7 mouse cellular contexts compared by ENCODE assay signal in the genomic region with DNA sequence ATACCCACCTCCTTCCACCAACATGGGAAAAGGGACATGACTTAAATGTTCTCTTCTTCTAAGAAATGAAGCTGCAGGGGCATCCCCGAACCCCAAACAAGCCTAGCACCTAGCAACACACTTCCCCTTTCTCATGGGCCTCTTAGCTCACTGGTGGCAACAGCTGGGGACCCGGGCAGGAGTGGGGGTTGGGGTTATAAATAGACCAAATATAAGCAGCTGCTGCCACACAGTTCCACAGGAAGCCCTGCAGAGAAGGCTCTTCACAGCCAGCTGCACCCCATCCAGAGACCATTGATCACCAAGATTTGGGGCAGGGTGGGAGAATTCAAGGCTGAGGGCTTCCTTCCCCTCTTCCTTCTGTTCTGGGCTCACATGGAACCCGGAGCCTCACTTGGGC. TPM values are rescaled to one million over a fixed set of nuclear protein-coding genes. Genes with fewer than 3 reads are reported as not detected.
DNase-seq lines count a peak whose midpoint lies in the region; ATAC-seq and TF ChIP-seq lines count a peak whose summit lies in the region.

No protein-coding gene starts in this region.

- DNase-seq in A20 (ENCODE audit: low read depth, low spot score): peak; percentile 96
- DNase-seq in G1E (ENCODE audit: low spot score): peak; percentile 90
- no peak for DNase-seq in liver, embryonic 13.5 days
- no peak for DNase-seq in cerebellum, adult 18-20 months
- DNase-seq in adrenal gland, postnatal 4 days (ENCODE audit: low spot score in 2 of 2): no peak

- peaks cover 3% of the 10 kb centered on the region for H3K36me3 ChIP-seq in G1E (replicated peaks)
- H3K36me3 ChIP-seq in heart, embryonic 12.5 days: no peaks in the 10 kb centered on the region
- no peaks in the 10 kb centered on the region for H3K36me3 ChIP-seq in liver, embryonic 13.5 days

- H3K4me1 ChIP-seq in G1E (ENCODE audit: insufficient read depth, low read depth, low read length): peaks cover 57% of the 10 kb centered on the region
- peaks cover 21% of the 10 kb centered on the region for H3K4me1 ChIP-seq in heart, embryonic 12.5 days (replicated peaks)
- H3K4me1 ChIP-seq in liver, embryonic 13.5 days (replicated peaks): peaks cover 16% of the 10 kb centered on the region

- peak overlapping the region; percentile 88 for H3K27ac ChIP-seq in heart, embryonic 12.5 days (ENCODE audit: poor library complexity, severe bottlenecking)
- no peak overlapping the region for H3K27ac ChIP-seq in liver, embryonic 13.5 days

- no peak for TF ChIP-seq CTCF in G1E (IDR thresholded peaks at IDR 0.05; ENCODE audit: low read depth, low read length)

- peak; percentile 89 for ATAC-seq in G1E (ENCODE audit: extremely low read depth, insufficient number of reproducible peaks, low FRiP score, poor library complexity, severe bottlenecking)
- 0 out of 2 replicates have a peak, but pooled peaks have one; percentile 29 for ATAC-seq in heart, embryonic 12.5 days (ENCODE audit: insufficient number of reproducible peaks, low FRiP score)
- peak; percentile 51; the same call in 1 of the 2 replicates for ATAC-seq in liver, embryonic 13.5 days (ENCODE audit: low read depth)
- ATAC-seq in neutrophil, adult 5-6 weeks (ENCODE audit: extremely low read depth, insufficient number of reproducible peaks, low FRiP score, poor library complexity, severe bottlenecking): peak; percentile 84

- H3K27me3 ChIP-seq in G1E (ENCODE audit: insufficient read depth, low read length): no peaks in the 10 kb centered on the region
- no peaks in the 10 kb centered on the region for H3K27me3 ChIP-seq in heart, embryonic 12.5 days (replicated peaks)
- H3K27me3 ChIP-seq in liver, embryonic 13.5 days: peaks cover 26% of the 10 kb centered on the region

- no peak overlapping the region for H3K9ac ChIP-seq in heart, embryonic 12.5 days
- H3K9ac ChIP-seq in liver, embryonic 13.5 days: no peak overlapping the region

- H3K9me3 ChIP-seq in G1E (replicated peaks): no peaks in the 10 kb centered on the region
- H3K9me3 ChIP-seq in heart, embryonic 12.5 days (replicated peaks): no peaks in the 10 kb centered on the region
- no peaks in the 10 kb centered on the region for H3K9me3 ChIP-seq in liver, embryonic 13.5 days (replicated peaks)

- H3K4me2 ChIP-seq in heart, embryonic 12.5 days: peak overlapping the region; percentile 85
- H3K4me2 ChIP-seq in liver, embryonic 13.5 days: peak overlapping the region; percentile 58; the same call in 1 of the 2 replicates

- peak overlapping the region; percentile 68; the same call in 1 of the 2 replicates for H3K4me3 ChIP-seq in G1E (ENCODE audit: low read depth, low read length)
- H3K4me3 ChIP-seq in heart, embryonic 12.5 days: no peak overlapping the region
- no peak overlapping the region for H3K4me3 ChIP-seq in liver, embryonic 13.5 days (replicated peaks)

- WGBS in heart, embryonic 12.5 days: 41% methylated on average over 3 of the region's 3 CpGs
- 12% methylated on average over 3 of the region's 3 CpGs for WGBS in liver, embryonic 13.5 days (ENCODE audit: insufficient replicate concordance)

RNA-seq across cellular contexts. Expression of a gene that starts 7.6 kb away (rescaled TPM):
- total RNA-seq in G1E (2014; fragmentation: Nextera tagmentation) (223 and 228 TPM in 2 replicates), G1E (2017) (405 and 468 TPM in 2 replicates)
- 69.3 and 92.9 TPM in 2 replicates for polyA plus RNA-seq in G1E (2012)
- polyA plus RNA-seq in heart, embryonic 12.5 days (2016; fragmentation: Nextera tagmentation; extraction: Ambion mirVana): 26.2 and 29.2 TPM in 2 replicates
- polyA plus RNA-seq in liver, embryonic 13.5 days (2015; fragmentation: Nextera tagmentation; extraction: Ambion mirVana): 8.9 and 11.1 TPM in 2 replicates
- total RNA-seq in neutrophil, adult 5-6 weeks (2017): 1,105 and 1,130 TPM in 2 replicates
- 10 to 100 TPM; 48.6 to 49.8 TPM for total RNA-seq in adrenal gland, postnatal 4 days (2021)

RNA-seq across cellular contexts. Expression of a gene that starts 33.7 kb away (rescaled TPM):
- 101 and 141 TPM in 2 replicates for total RNA-seq in G1E (2014; fragmentation: Nextera tagmentation)
- 226 and 266 TPM in 2 replicates for total RNA-seq in G1E (2017)
- 58.0 and 77.5 TPM in 2 replicates for polyA plus RNA-seq in G1E (2012)
- polyA plus RNA-seq in heart, embryonic 12.5 days (2016; fragmentation: Nextera tagmentation; extraction: Ambion mirVana): 117 and 128 TPM in 2 replicates
- 291 and 294 TPM in 2 replicates for polyA plus RNA-seq in liver, embryonic 13.5 days (2015; fragmentation: Nextera tagmentation; extraction: Ambion mirVana)
- 47.5 and 56.8 TPM in 2 replicates for total RNA-seq in neutrophil, adult 5-6 weeks (2017)
- total RNA-seq in adrenal gland, postnatal 4 days (2021): 10 to 100 TPM; 41.5 to 42.2 TPM

RNA-seq across cellular contexts. Expression of a gene that starts 49.7 kb away (rescaled TPM):
- 104 and 109 TPM in 2 replicates for total RNA-seq in G1E (2014; fragmentation: Nextera tagmentation)
- total RNA-seq in G1E (2017): 89.4 and 116 TPM in 2 replicates
- polyA plus RNA-seq in G1E (2012): 150 and 153 TPM in 2 replicates
- 24.4 and 28.7 TPM in 2 replicates for polyA plus RNA-seq in heart, embryonic 12.5 days (2016; fragmentation: Nextera tagmentation; extraction: Ambion mirVana)
- 11.5 and 11.8 TPM in 2 replicates for polyA plus RNA-seq in liver, embryonic 13.5 days (2015; fragmentation: Nextera tagmentation; extraction: Ambion mirVana)
- 321 and 387 TPM in 2 replicates for total RNA-seq in neutrophil, adult 5-6 weeks (2017)
- total RNA-seq in adrenal gland, postnatal 4 days (2021): 100 to 1,000 TPM; 115 to 120 TPM

Comparison
In these comparisons a context has a peak if more than half of its experiments do, and no peak if none do; other contexts are left out.
1. DNase-seq: peak in A20 (single experiment) and G1E (single experiment); none in liver, embryonic 13.5 days (single experiment), cerebellum, adult 18-20 months (0 of 2) and adrenal gland, postnatal 4 days (0 of 2).
2. ATAC-seq: peak in every context shown above with its lines; median percentile 89 in G1E; 84 in neutrophil, adult 5-6 weeks; 51 in liver, embryonic 13.5 days; 29 in heart, embryonic 12.5 days.
3. RNA of a gene that starts 7.6 kb away (total RNA-seq): 1,105 to 1,130 TPM in neutrophil, adult 5-6 weeks and 223 to 468 TPM in G1E; 48.6 to 49.8 TPM in adrenal gland, postnatal 4 days; every median in the first group is over 4 times any median in the second.